Mouse (Mus musculus) limb, embryonic 12.5 days (tissue): ENCODE measurements around the gene Kazn. TPM values are rescaled to one million over a fixed set of nuclear protein-coding genes. Genes with fewer than 3 reads are reported as not detected.
A peak's percentile ranks its signal among the peaks of the same experiment; 100 is the strongest.

Source experiments
- ATAC-seq: fragments of 200-750 bp; cut with Nextera tagmentation; 2 replicates; pipeline ENCODE4 v1.8.0; 2017; ENCODE audit warnings: low read depth, moderate TSS enrichment; ENCODE audit not compliant: insufficient number of reproducible peaks, insufficient read depth, low FRiP score, low TSS enrichment
- H3K27ac ChIP-seq: fragments of 300-500 bp; sonication (generic); 2 replicates; pipeline ENCODE4 v1.5.1; 2016; ENCODE audit warnings: mild to moderate bottlenecking, moderate library complexity
- H3K27me3 ChIP-seq: fragments of 300-500 bp; sonication (generic); 2 replicates; pipeline ENCODE4 v1.6.1; 2016; ENCODE audit warnings: mild to moderate bottlenecking, moderate library complexity
- H3K36me3 ChIP-seq: fragments of 300-500 bp; sonication (generic); 2 replicates; pipeline ENCODE4 v1.6.1; 2016; ENCODE audit warnings: mild to moderate bottlenecking, moderate library complexity
- H3K4me1 ChIP-seq: fragments of 300-500 bp; sonication (generic); replicated peaks from 2 replicates; pipeline ENCODE4 v1.6.1; 2016
- H3K4me2 ChIP-seq: fragments of 300-500 bp; sonication (generic); 2 replicates; pipeline ENCODE4 v1.6.1; 2016; ENCODE audit warnings: mild to moderate bottlenecking, moderate library complexity
- H3K4me3 ChIP-seq: fragments of 300-500 bp; sonication (generic); replicated peaks from 2 replicates; pipeline ENCODE4 v1.5.1; 2016; ENCODE audit warnings: mild to moderate bottlenecking
- H3K9ac ChIP-seq: fragments of 300-500 bp; sonication (generic); replicated peaks from 2 replicates; pipeline ENCODE4 v1.6.1; 2016; ENCODE audit warnings: mild to moderate bottlenecking, moderate library complexity
- H3K9me3 ChIP-seq: fragments of 300-500 bp; sonication (generic); 2 replicates; pipeline ENCODE4 v1.6.1; 2016; ENCODE audit warnings: mild to moderate bottlenecking, moderate library complexity
- WGBS: fragments of 180-500 bp; shearing (Covaris S2); methylation state at CpG from one replicate; pipeline ENCODE4 v1.1.7; 2016; 5-methylcytosine and 5-hydroxymethylcytosine counted together
- polyA plus RNA-seq: library from polyadenylated mRNA; unstranded; fragments of >200 nt; fragmentation: Nextera tagmentation; extraction: Ambion mirVana; gene quantifications from 2 replicates; pipeline ENCODE4 v1.2.1, GENCODE M21; 2016

The Kazn gene
- polyA plus RNA-seq, 1 experiment from 2014 or later: 13.7 TPM

DNA sequence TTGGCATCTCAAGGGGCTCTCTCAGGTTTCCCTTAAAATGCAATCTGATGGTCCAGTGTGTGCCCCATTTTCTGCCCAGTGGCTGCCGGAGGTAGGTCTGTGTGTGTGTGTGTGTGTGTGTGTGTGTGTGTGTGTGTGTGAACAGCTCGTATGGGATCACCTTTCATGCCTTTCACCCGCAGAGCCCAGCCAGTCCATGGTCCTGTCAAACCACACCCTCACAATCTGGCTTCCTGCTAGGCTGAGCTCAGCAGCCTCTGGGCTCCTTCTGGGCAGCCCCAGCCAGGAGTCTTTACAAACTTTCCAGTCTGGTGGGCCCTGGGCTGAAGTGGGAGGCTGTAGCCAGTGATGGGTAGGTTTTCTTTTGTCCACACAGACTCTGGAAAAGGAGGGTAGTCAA is 75.3 kb downstream of the Kazn start:
- H3K4me2 ChIP-seq: no peak overlapping the region
- no peak overlapping the region for H3K4me3 ChIP-seq
- no peaks in the 10 kb centered on the region for H3K27me3 ChIP-seq
- no peak for ATAC-seq
- no peak overlapping the region for H3K9ac ChIP-seq
- H3K9me3 ChIP-seq: peaks cover 12% of the 10 kb centered on the region; the same call in 1 of the 2 replicates
- H3K27ac ChIP-seq: peak overlapping the region; percentile 47
- H3K36me3 ChIP-seq: peaks cover 19% of the 10 kb centered on the region
- peaks cover 25% of the 10 kb centered on the region for H3K4me1 ChIP-seq
- WGBS: 40% methylated on average over 3 of the region's 3 CpGs

DNA sequence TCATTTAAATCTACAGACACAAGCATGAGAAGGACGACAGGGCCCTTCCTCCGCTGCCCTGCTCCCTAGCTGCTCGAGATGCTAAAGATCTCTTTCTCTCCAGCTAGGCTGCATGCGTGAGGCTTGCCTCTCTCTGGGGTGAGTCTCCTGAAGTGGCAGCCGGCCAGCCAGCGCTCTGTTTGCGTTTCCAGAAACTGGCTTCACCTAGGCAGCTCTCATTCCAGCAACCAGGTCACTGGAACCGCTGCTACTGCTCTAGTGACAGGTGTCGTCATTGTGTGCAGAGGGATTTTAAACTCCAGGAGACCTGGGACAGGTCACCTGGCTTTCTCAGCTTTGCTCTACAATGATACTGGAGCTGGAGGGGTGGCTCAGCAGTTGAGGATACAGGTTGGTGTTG is 76.5 kb downstream of the Kazn start:
- no peak overlapping the region for H3K4me3 ChIP-seq
- H3K4me1 ChIP-seq: peaks cover 25% of the 10 kb centered on the region
- H3K27me3 ChIP-seq: no peaks in the 10 kb centered on the region
- 90% methylated on average over 9 of the region's 9 CpGs for WGBS
- H3K4me2 ChIP-seq: no peak overlapping the region
- no peak for ATAC-seq
- no peak overlapping the region for H3K9ac ChIP-seq
- H3K9me3 ChIP-seq: peaks cover 12% of the 10 kb centered on the region; the same call in 1 of the 2 replicates
- H3K36me3 ChIP-seq: peaks cover 24% of the 10 kb centered on the region
- H3K27ac ChIP-seq: no peak overlapping the region

DNA sequence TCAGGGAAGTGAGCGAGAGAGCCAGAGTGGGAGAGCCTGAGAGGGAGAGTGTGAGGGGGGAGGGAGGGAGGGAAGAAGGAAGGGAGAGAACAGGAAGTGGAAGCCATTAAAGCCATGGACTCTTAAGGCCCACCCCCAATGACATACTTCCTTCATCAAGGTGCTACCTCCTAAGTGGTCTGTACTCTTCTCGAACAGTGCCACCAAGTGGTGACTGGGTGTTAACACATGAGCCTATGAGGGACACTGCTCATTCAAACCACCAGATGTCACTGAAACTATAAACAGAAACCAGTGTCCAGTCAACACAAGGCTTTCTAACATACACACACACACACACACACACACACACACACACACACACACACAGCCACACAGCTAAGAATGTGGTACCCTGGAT is 77.1 kb downstream of the Kazn start:
- H3K27ac ChIP-seq: no peak overlapping the region
- ATAC-seq: no peak
- 94% methylated on average over 2 of the region's 2 CpGs for WGBS

DNA sequence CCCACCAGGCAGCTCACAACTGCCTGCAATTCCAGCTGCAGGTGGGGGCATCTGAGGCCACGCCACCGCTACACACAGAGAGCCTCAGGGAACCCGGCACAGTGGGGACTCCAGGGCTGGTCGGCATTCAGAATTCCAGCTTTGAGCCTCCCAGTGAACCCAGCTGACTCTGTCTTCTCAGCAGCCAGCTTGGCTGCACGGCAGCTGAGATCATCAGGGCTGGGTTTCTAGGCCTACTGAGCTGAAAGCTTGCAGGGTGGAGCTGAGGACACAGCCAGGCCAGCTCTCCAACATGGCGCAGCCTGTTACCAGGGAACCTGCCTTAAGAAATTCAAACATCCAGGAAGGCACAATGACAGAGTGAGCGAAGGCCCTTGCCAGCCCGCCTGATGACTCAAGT is 79.2 kb downstream of the Kazn start:
- peaks cover 38% of the 10 kb centered on the region for H3K36me3 ChIP-seq
- no peak overlapping the region for H3K4me2 ChIP-seq
- no peak overlapping the region for H3K9ac ChIP-seq
- ATAC-seq: no peak
- no peak overlapping the region for H3K27ac ChIP-seq
- H3K9me3 ChIP-seq: peaks cover 12% of the 10 kb centered on the region; the same call in 1 of the 2 replicates
- H3K27me3 ChIP-seq: no peaks in the 10 kb centered on the region
- H3K4me1 ChIP-seq: peaks cover 15% of the 10 kb centered on the region
- WGBS: 65% methylated on average over 8 of the region's 8 CpGs
- no peak overlapping the region for H3K4me3 ChIP-seq

More for the DNA sequence above, 77.1 kb downstream of the Kazn start:
- Histone ChIP-seq H3K9me3 (peaks cover 12% of the 10 kb centered on the region; the same call in 1 of the 2 replicates), H3K27me3 (no peaks in the 10 kb centered on the region), H3K36me3 (peaks cover 31% of the 10 kb centered on the region), H3K4me2 (no peak overlapping the region), H3K9ac (no peak overlapping the region), H3K4me3 (no peak overlapping the region), H3K4me1 (peaks cover 25% of the 10 kb centered on the region)

- H3K36me3 ChIP-seq: peaks cover 28% of the 10 kb centered on the region; the same call in 1 of the 2 replicates
- no peak overlapping the region for H3K4me2 ChIP-seq
- no peak for ATAC-seq
- H3K27ac ChIP-seq: no peak overlapping the region
- no peaks in the 10 kb centered on the region for H3K27me3 ChIP-seq
- H3K9me3 ChIP-seq: peaks cover 1% of the 10 kb centered on the region; the same call in 1 of the 2 replicates
- WGBS: 85% methylated on average over 5 of the region's 5 CpGs
- no peak overlapping the region for H3K9ac ChIP-seq
- H3K4me1 ChIP-seq: peaks cover 3% of the 10 kb centered on the region; the same call in 1 of the 2 replicates
- no peak overlapping the region for H3K4me3 ChIP-seq
Measured at GRCm38 (mm10) chr4:142156506-142156905, 82.7 kb downstream of the Kazn start.

DNA sequence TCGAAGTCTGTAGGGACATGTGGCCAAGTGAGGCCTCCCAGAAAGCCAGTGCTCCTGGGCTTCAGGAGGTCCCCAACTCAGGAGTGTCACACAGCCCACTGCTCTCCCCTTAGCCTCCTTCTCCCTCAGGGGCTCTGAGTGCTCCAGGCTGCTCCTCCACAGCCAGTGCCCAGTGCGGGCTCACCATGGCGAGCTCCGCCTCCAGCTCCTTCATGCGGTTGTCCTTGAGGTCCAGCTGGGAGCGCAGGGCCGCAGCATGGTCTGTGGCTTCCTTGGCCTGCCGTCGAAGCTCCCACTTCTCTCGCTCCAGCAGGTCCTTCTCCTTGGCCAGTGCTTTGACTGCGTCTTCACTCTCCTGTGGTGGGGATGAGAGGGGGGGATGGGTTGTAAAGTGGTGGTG is 85.0 kb downstream of the Kazn start:
- Histone ChIP-seq H3K36me3 (peaks cover 39% of the 10 kb centered on the region; the same call in 1 of the 2 replicates), H3K4me3 (no peak overlapping the region), H3K27ac (no peak overlapping the region), H3K9ac (no peak overlapping the region), H3K27me3 (no peaks in the 10 kb centered on the region), H3K9me3 (no peaks in the 10 kb centered on the region), H3K4me1 (peaks cover 3% of the 10 kb centered on the region; the same call in 1 of the 2 replicates), H3K4me2 (no peak overlapping the region)
- 72% methylated on average over 11 of the region's 11 CpGs for WGBS
- no peak for ATAC-seq

- Histone ChIP-seq H3K36me3 (peaks cover 40% of the 10 kb centered on the region), H3K27ac (no peak overlapping the region), H3K9me3 (no peaks in the 10 kb centered on the region), H3K9ac (no peak overlapping the region), H3K27me3 (no peaks in the 10 kb centered on the region), H3K4me3 (no peak overlapping the region), H3K4me1 (peaks cover 3% of the 10 kb centered on the region; the same call in 1 of the 2 replicates), H3K4me2 (no peak overlapping the region)
- peak; percentile 72 for ATAC-seq
- WGBS: 5% methylated on average over 2 of the region's 2 CpGs
Measured at GRCm38 (mm10) chr4:142153526-142153925, 85.7 kb downstream of the Kazn start.

DNA sequence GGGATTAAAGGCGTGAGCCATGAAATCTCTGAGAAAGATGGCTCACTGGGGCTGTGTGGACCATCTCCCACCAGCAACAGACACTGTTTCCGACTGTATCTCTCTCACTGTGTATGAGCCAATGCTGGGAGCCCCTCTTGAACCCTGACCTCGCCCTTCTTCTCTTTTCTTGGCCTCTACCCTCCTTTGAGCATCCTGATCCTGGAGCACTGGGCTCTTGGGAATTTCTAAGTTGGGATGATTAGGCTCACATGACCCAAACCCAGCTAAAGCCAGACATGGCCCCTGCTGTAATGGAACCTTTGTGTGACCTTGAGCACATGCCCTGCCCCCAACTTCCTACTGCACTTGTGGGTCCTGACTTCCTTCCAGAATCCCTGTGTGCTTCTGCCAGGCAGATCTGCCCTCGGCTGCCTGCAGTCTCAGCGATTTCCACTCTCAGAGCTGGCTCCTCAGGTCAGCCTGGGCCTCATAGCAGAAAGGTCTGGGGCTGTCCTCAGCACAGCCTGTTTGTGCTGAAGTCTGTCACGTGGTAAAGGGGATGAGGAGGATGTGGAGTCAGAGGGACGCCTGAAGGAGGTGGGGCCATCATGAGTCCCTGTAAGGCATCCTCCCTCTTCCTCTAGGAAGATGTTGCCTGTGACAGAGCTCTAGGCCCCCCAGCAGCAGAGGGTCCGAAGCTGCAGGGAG is 86.3 kb downstream of the Kazn start:
- no peak overlapping the region for H3K4me2 ChIP-seq
- no peak for ATAC-seq
- no peaks in the 10 kb centered on the region for H3K27me3 ChIP-seq
- no peak overlapping the region for H3K9ac ChIP-seq
- WGBS: 72% methylated on average over 8 of the region's 8 CpGs
- no peak overlapping the region for H3K4me3 ChIP-seq
- peaks cover 1% of the 10 kb centered on the region; the same call in 1 of the 2 replicates for H3K9me3 ChIP-seq
- H3K4me1 ChIP-seq: peaks cover 3% of the 10 kb centered on the region; the same call in 1 of the 2 replicates
- no peak overlapping the region for H3K27ac ChIP-seq
- H3K36me3 ChIP-seq: peaks cover 46% of the 10 kb centered on the region

DNA sequence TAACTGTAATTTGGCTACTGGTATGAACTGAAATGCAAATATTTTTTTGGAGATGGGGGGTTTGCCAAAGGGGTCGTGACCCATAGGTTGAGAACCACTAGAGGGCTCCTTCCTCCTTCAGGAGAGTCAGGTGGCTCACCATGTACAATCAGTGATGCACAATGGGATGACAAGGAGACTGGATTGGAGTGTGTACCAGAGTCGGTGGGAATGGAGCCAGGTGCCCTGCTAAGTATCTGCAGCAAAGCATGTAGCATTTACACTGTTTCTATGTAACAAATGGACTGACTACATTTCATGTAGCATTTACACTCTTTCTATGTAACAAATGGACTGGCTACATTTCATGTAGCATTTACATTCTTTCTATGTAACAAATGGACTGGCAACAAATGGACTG is 89.1 kb downstream of the Kazn start:
- H3K9me3 ChIP-seq: peaks cover 5% of the 10 kb centered on the region; the same call in 1 of the 2 replicates
- H3K27ac ChIP-seq: no peak overlapping the region
- 84% methylated on average over 2 of the region's 2 CpGs for WGBS
- H3K9ac ChIP-seq: no peak overlapping the region
- no peak overlapping the region for H3K4me2 ChIP-seq
- peaks cover 3% of the 10 kb centered on the region; the same call in 1 of the 2 replicates for H3K4me1 ChIP-seq
- H3K27me3 ChIP-seq: no peaks in the 10 kb centered on the region
- peaks cover 57% of the 10 kb centered on the region for H3K36me3 ChIP-seq
- H3K4me3 ChIP-seq: no peak overlapping the region
- no peak for ATAC-seq

DNA sequence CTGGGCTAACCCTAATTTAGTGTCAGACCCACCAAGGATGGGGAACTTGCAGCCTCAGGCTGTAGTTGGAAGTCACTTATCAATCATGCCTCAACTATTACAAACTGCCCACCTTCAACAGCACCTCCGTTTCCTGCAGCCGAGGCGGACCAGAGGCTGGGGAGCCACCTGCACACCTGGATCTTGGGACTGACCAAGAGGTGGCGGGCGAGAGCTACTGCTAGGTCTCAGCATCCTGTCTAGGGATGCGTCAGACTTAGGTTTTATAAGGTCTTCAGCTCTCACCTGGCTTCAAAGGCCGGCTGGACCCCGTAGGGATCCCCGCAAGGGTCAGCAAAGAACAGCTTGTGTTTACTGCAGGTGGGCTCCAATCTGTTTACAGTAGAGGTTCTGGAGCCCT is 90.0 kb downstream of the Kazn start:
- H3K36me3 ChIP-seq: peaks cover 65% of the 10 kb centered on the region
- H3K27me3 ChIP-seq: no peaks in the 10 kb centered on the region
- no peak overlapping the region for H3K4me3 ChIP-seq
- no peak overlapping the region for H3K27ac ChIP-seq
- peaks cover 5% of the 10 kb centered on the region; the same call in 1 of the 2 replicates for H3K9me3 ChIP-seq
- no peak overlapping the region for H3K9ac ChIP-seq
- no peak overlapping the region for H3K4me2 ChIP-seq
- no peak for ATAC-seq
- peaks cover 3% of the 10 kb centered on the region; the same call in 1 of the 2 replicates for H3K4me1 ChIP-seq
- 72% methylated on average over 9 of the region's 9 CpGs for WGBS

GRCm38 (mm10) chr4:142147671-142148070 is 91.5 kb downstream of the Kazn start:
- Histone ChIP-seq H3K4me3 (no peak overlapping the region), H3K9me3 (peaks cover 5% of the 10 kb centered on the region; the same call in 1 of the 2 replicates), H3K27ac (no peak overlapping the region), H3K9ac (no peak overlapping the region), H3K4me1 (no peaks in the 10 kb centered on the region), H3K36me3 (peaks cover 73% of the 10 kb centered on the region), H3K4me2 (no peak overlapping the region), H3K27me3 (no peaks in the 10 kb centered on the region)
- no peak for ATAC-seq
- 86% methylated on average over 10 of the region's 10 CpGs for WGBS
